Mouse (Mus musculus): Measurements from ENCODE around the gene Fam57a.
"Not testable (repeated sequence)": the region's sequence is repeated elsewhere in the genome, so short reads cannot be mapped to it uniquely, and the experiment has no call there.

Gene Fam57a

GRCm38 (mm10) chr11:76180146-76180540 lies 672 bp downstream of the Fam57a start:
- DNase-seq (ENCODE audit: low read depth, low spot score) = no peak

GRCm38 (mm10) chr11:76183745-76184144 lies 4.3 kb downstream of the Fam57a start:
- no peak for DNase-seq (ENCODE audit: low read depth, low spot score)

GRCm38 (mm10) chr11:76186908-76187307 lies 7.4 kb downstream of the Fam57a start:
- no peak for DNase-seq (ENCODE audit: low read depth, low spot score)

GRCm38 (mm10) chr11:76196275-76196976 lies 17.0 kb downstream of the Fam57a start:
- DNase-seq (ENCODE audit: low read depth, low spot score) = no peak

- no peak for DNase-seq (ENCODE audit: low read depth, low spot score)
Measured at GRCm38 (mm10) chr11:76196977-76197469, 17.6 kb downstream of the Fam57a start.

- DNase-seq (ENCODE audit: low read depth, low spot score) = peak; percentile 69
Measured at GRCm38 (mm10) chr11:76201761-76202674, 22.5 kb downstream of the Fam57a start.

GRCm38 (mm10) chr11:76206793-76207192 lies 27.3 kb downstream of the Fam57a start:
- no peak for DNase-seq (ENCODE audit: low read depth, low spot score)

GRCm38 (mm10) chr11:76210228-76210985 lies 30.9 kb downstream of the Fam57a start:
- no peak for DNase-seq (ENCODE audit: low read depth, low spot score)

- not testable (repeated sequence) for DNase-seq (ENCODE audit: low read depth, low spot score)
Measured at GRCm38 (mm10) chr11:76211595-76211994, 32.1 kb downstream of the Fam57a start.

- DNase-seq (ENCODE audit: low read depth, low spot score) = no peak
Measured at GRCm38 (mm10) chr11:76213841-76214240, 34.4 kb downstream of the Fam57a start.

GRCm38 (mm10) chr11:76215011-76215410 lies 35.5 kb downstream of the Fam57a start:
- DNase-seq (ENCODE audit: low read depth, low spot score) = no peak

GRCm38 (mm10) chr11:76216049-76216540 lies 36.6 kb downstream of the Fam57a start:
- DNase-seq (ENCODE audit: low read depth, low spot score) = no peak

GRCm38 (mm10) chr11:76216681-76217389 lies 37.4 kb downstream of the Fam57a start:
- DNase-seq (ENCODE audit: low read depth, low spot score) = no peak

- peak; percentile 86 for DNase-seq (ENCODE audit: low read depth, low spot score)
Measured at GRCm38 (mm10) chr11:76217390-76217800, 37.9 kb downstream of the Fam57a start, which contains the start of the genes Dbil5 and Gemin4. Gene Dbil5 (plus strand): TSS chr11:76217608. Gene Gemin4 (minus strand): TSS chr11:76217664.

GRCm38 (mm10) chr11:76224631-76225030 lies 45.2 kb downstream of the Fam57a start:
- DNase-seq (ENCODE audit: low read depth, low spot score) = no peak

- no peak for DNase-seq (ENCODE audit: low read depth, low spot score)
Measured at GRCm38 (mm10) chr11:76225051-76225450, 45.6 kb downstream of the Fam57a start.

GRCm38 (mm10) chr11:76236136-76236535 lies 56.7 kb downstream of the Fam57a start:
- no peak for DNase-seq (ENCODE audit: low read depth, low spot score)

- DNase-seq (ENCODE audit: low read depth, low spot score) = no peak
Measured at GRCm38 (mm10) chr11:76239750-76240149, 60.3 kb downstream of the Fam57a start.

- DNase-seq (ENCODE audit: low read depth, low spot score) = peak; percentile 79
Measured at GRCm38 (mm10) chr11:76242901-76243810, 63.7 kb downstream of the Fam57a start, which contains the start of the genes Mrm3 and Glod4. Gene Mrm3 (plus strand): TSS chr11:76243715. Gene Glod4 (minus strand): TSS chr11:76243725.
